21 mouse cellular contexts compared by ENCODE assay signal in the genomic region with DNA sequence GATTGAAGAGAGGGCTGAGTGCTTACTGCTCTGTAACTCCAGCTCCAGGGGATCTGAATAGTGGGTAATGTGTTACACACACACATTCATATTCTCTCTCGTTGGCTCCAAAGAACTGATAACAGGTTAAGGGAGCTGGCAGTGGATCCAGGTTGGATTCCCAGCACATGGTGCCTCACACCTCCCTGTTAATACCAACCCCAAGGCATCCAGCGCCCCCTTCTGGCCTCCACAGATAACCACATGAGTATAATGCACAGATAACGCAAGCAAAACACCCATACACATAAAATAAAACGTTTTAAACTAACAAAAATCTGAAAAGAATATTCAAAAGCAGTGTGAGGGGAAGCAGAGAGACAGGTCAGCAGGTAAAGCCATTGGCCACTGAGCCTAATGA. TPM values are rescaled to one million over a fixed set of nuclear protein-coding genes. Genes with fewer than 3 reads are reported as not detected.
DNase-seq lines count a peak whose midpoint lies in the region; ATAC-seq and TF ChIP-seq lines count a peak whose summit lies in the region.
"Had no signal": no experiment of that assay in that cellular context is flagged by ENCODE, and none has a peak within 500 bp of the region (broad histone marks: within the 10 kb centered on the region; RNA-seq: fewer than 3 reads in every experiment).

No protein-coding gene starts in this region.

- H3K4me2 ChIP-seq in hindbrain, postnatal 0 days (ENCODE audit: low read depth, low read length) = no peak overlapping the region
- H3K4me2 ChIP-seq in hindbrain, embryonic 13.5 days = no peak overlapping the region
- H3K4me2 ChIP-seq in liver, postnatal 0 days (ENCODE audit: low read depth, low read length) = no peak overlapping the region
- H3K4me2 ChIP-seq: embryonic facial prominence, embryonic 13.5 days; heart, embryonic 11.5 days had no signal

- no peak overlapping the region for H3K4me3 ChIP-seq in hindbrain, postnatal 0 days (ENCODE audit: low read length)
- H3K4me3 ChIP-seq in hindbrain, embryonic 13.5 days = no peak overlapping the region
- H3K4me3 ChIP-seq in liver, postnatal 0 days (ENCODE audit: low read depth, low read length) = no peak overlapping the region
- H3K4me3 ChIP-seq: embryonic facial prominence, embryonic 13.5 days had no signal

- H3K27ac ChIP-seq in hindbrain, postnatal 0 days = no peak overlapping the region
- no peak overlapping the region for H3K27ac ChIP-seq in hindbrain, embryonic 13.5 days
- H3K27ac ChIP-seq in liver, postnatal 0 days (ENCODE audit: low read depth) = no peak overlapping the region
- H3K27ac ChIP-seq: embryonic facial prominence, embryonic 13.5 days had no signal

- no peaks in the 10 kb centered on the region for H3K9me3 ChIP-seq in hindbrain, postnatal 0 days (ENCODE audit: low read length)
- H3K9me3 ChIP-seq in hindbrain, embryonic 13.5 days = no peaks in the 10 kb centered on the region
- no peaks in the 10 kb centered on the region for H3K9me3 ChIP-seq in liver, postnatal 0 days (ENCODE audit: low read length)
- H3K9me3 ChIP-seq: embryonic facial prominence, embryonic 13.5 days had no signal

- no peak for DNase-seq in hindbrain, postnatal 0 days (ENCODE audit: low spot score)
- no peak for DNase-seq in liver, postnatal 0 days
- DNase-seq in liver = no peak
- peak; percentile 70 for DNase-seq in ES-CJ7 (ENCODE audit: low read depth, low spot score)
- DNase-seq in induced T-regulatory cell, adult 2 months (ENCODE audit: low read depth) = peak; percentile 49
- no peak for DNase-seq in frontal cortex, postnatal 25 days (ENCODE audit: low spot score in 2 of 2)
- DNase-seq: adrenal gland, postnatal 25 days; cerebellum, adult 9-10 months; gastrocnemius, postnatal 25 days; lung, adult 18-20 months; lung, postnatal 4 days; midbrain, embryonic 14.5 days; right cerebral cortex, adult 18-20 months; thymus, adult 2 months had no signal

- H3K36me3 ChIP-seq in hindbrain, postnatal 0 days (ENCODE audit: insufficient read depth, low read length) = peaks cover 9% of the 10 kb centered on the region; the same call in 1 of the 2 replicates
- peaks cover 25% of the 10 kb centered on the region for H3K36me3 ChIP-seq in hindbrain, embryonic 13.5 days
- peaks cover 11% of the 10 kb centered on the region for H3K36me3 ChIP-seq in liver, postnatal 0 days (replicated peaks; ENCODE audit: insufficient read depth, low read length)

- WGBS in hindbrain, postnatal 0 days = 57% methylated on average over 4 of the region's 4 CpGs
- 52% methylated on average over 4 of the region's 4 CpGs for WGBS in hindbrain, embryonic 13.5 days
- 52% methylated on average over 4 of the region's 4 CpGs for WGBS in liver, postnatal 0 days (ENCODE audit: insufficient replicate concordance)

- H3K9ac ChIP-seq in hindbrain, postnatal 0 days (replicated peaks; ENCODE audit: low read length) = no peak overlapping the region
- no peak overlapping the region for H3K9ac ChIP-seq in hindbrain, embryonic 13.5 days
- no peak overlapping the region for H3K9ac ChIP-seq in liver, postnatal 0 days (replicated peaks)
- H3K9ac ChIP-seq: embryonic facial prominence, embryonic 13.5 days had no signal

- no peaks in the 10 kb centered on the region for H3K4me1 ChIP-seq in hindbrain, postnatal 0 days (ENCODE audit: insufficient read depth, low read length)
- H3K4me1 ChIP-seq in hindbrain, embryonic 13.5 days (replicated peaks) = peaks cover 14% of the 10 kb centered on the region
- peaks cover 7% of the 10 kb centered on the region; the same call in 1 of the 2 replicates for H3K4me1 ChIP-seq in liver, postnatal 0 days (ENCODE audit: insufficient read depth)

- no peaks in the 10 kb centered on the region for H3K27me3 ChIP-seq in hindbrain, postnatal 0 days (ENCODE audit: insufficient read depth, low read length)
- H3K27me3 ChIP-seq in hindbrain, embryonic 13.5 days = peaks cover 44% of the 10 kb centered on the region
- peaks cover 9% of the 10 kb centered on the region for H3K27me3 ChIP-seq in liver, postnatal 0 days (ENCODE audit: insufficient read depth, low read length)

- peak; percentile 31; the same call in 1 of the 2 replicates for TF ChIP-seq CTCF in hindbrain, postnatal 0 days (IDR thresholded peaks at IDR 0.05; ENCODE audit: low read depth)
- TF ChIP-seq CTCF in liver, postnatal 0 days (IDR thresholded peaks at IDR 0.05; ENCODE audit: low read depth) = peak; percentile 51

- no peak for TF ChIP-seq EP300 in liver, postnatal 0 days (IDR thresholded peaks at IDR 0.05; ENCODE audit: low read depth)

- ATAC-seq in hindbrain, postnatal 0 days = no peak
- ATAC-seq in hindbrain, embryonic 13.5 days (ENCODE audit: low FRiP score) = no peak
- ATAC-seq in liver, postnatal 0 days = no peak
- no peak for ATAC-seq in megakaryocyte, adult 5-6 weeks (ENCODE audit: poor library complexity, severe bottlenecking)
- ATAC-seq: activated CD4-positive, CD25-positive, alpha-beta regulatory T cell, adult 4 months; hindbrain, embryonic 16.5 days had no signal

RNA-seq across cellular contexts. Expression of a gene that starts 2.5 kb away (rescaled TPM):
- total RNA-seq in hindbrain, postnatal 0 days (2014; rRNA removed) = 62.1 and 115 TPM in 2 replicates
- 182 and 185 TPM in 2 replicates for polyA plus RNA-seq in hindbrain, postnatal 0 days (2015; fragmentation: Nextera tagmentation; extraction: Ambion mirVana)
- 15.6 and 16.3 TPM in 2 replicates for polyA plus RNA-seq in hindbrain, embryonic 13.5 days (2015; fragmentation: Nextera tagmentation; extraction: Ambion mirVana)
- 0.58 and 0.76 TPM in 2 replicates for polyA plus RNA-seq in liver, postnatal 0 days (2015; fragmentation: Nextera tagmentation; extraction: Ambion mirVana)
- 0.68 and 0.91 TPM in 2 replicates for total RNA-seq in megakaryocyte, adult 5-6 weeks (2015)
- not detected in 2 replicates for total RNA-seq in megakaryocyte, adult 5-6 weeks (2017)
- total RNA-seq: adrenal gland, postnatal 25 days; gastrocnemius, postnatal 25 days; heart, postnatal 25 days had no signal

RNA-seq across cellular contexts. Expression of a gene that starts 8.1 kb away (rescaled TPM):
- 29.5 and 51.3 TPM in 2 replicates for total RNA-seq in hindbrain, postnatal 0 days (2014; rRNA removed)
- polyA plus RNA-seq in hindbrain, postnatal 0 days (2015; fragmentation: Nextera tagmentation; extraction: Ambion mirVana) = 50.8 and 55.6 TPM in 2 replicates
- polyA plus RNA-seq in hindbrain, embryonic 13.5 days (2015; fragmentation: Nextera tagmentation; extraction: Ambion mirVana) = 40.0 and 41.5 TPM in 2 replicates
- polyA plus RNA-seq in liver, postnatal 0 days (2015; fragmentation: Nextera tagmentation; extraction: Ambion mirVana) = 15.0 and 16.0 TPM in 2 replicates
- total RNA-seq in megakaryocyte, adult 5-6 weeks (2015) = 24.8 and 32.0 TPM in 2 replicates
- total RNA-seq in megakaryocyte, adult 5-6 weeks (2017) = 26.7 and 44.6 TPM in 2 replicates

RNA-seq across cellular contexts. Expression of a gene that starts 13.5 kb away (rescaled TPM):
- 27.9 and 33.9 TPM in 2 replicates for total RNA-seq in hindbrain, postnatal 0 days (2014; rRNA removed)
- polyA plus RNA-seq in hindbrain, postnatal 0 days (2015; fragmentation: Nextera tagmentation; extraction: Ambion mirVana) = 36.5 and 39.2 TPM in 2 replicates
- polyA plus RNA-seq in hindbrain, embryonic 13.5 days (2015; fragmentation: Nextera tagmentation; extraction: Ambion mirVana) = 44.7 and 47.1 TPM in 2 replicates
- polyA plus RNA-seq in liver, postnatal 0 days (2015; fragmentation: Nextera tagmentation; extraction: Ambion mirVana) = 44.5 and 49.2 TPM in 2 replicates
- total RNA-seq in megakaryocyte, adult 5-6 weeks (2015) = 31.5 and 33.7 TPM in 2 replicates
- 19.4 and 20.9 TPM in 2 replicates for total RNA-seq in megakaryocyte, adult 5-6 weeks (2017)

RNA-seq across cellular contexts. Expression of a gene that starts 13.7 kb away (rescaled TPM):
- total RNA-seq in hindbrain, postnatal 0 days (2014; rRNA removed) = 88.5 and 96.0 TPM in 2 replicates
- 56.1 and 60.4 TPM in 2 replicates for polyA plus RNA-seq in hindbrain, postnatal 0 days (2015; fragmentation: Nextera tagmentation; extraction: Ambion mirVana)
- 46.3 and 49.2 TPM in 2 replicates for polyA plus RNA-seq in hindbrain, embryonic 13.5 days (2015; fragmentation: Nextera tagmentation; extraction: Ambion mirVana)
- polyA plus RNA-seq in liver, postnatal 0 days (2015; fragmentation: Nextera tagmentation; extraction: Ambion mirVana) = 106 and 123 TPM in 2 replicates
- 40.4 TPM in 2 replicates for total RNA-seq in megakaryocyte, adult 5-6 weeks (2015)
- 39.9 and 50.1 TPM in 2 replicates for total RNA-seq in megakaryocyte, adult 5-6 weeks (2017)

RNA-seq across cellular contexts. Expression of a gene that starts 14.4 kb away (rescaled TPM):
- 2.3 and 2.4 TPM in 2 replicates for total RNA-seq in hindbrain, postnatal 0 days (2014; rRNA removed)
- polyA plus RNA-seq in hindbrain, postnatal 0 days (2015; fragmentation: Nextera tagmentation; extraction: Ambion mirVana) = 0.76 and 0.98 TPM in 2 replicates
- polyA plus RNA-seq in hindbrain, embryonic 13.5 days (2015; fragmentation: Nextera tagmentation; extraction: Ambion mirVana) = 0.85 and 1.2 TPM in 2 replicates
- polyA plus RNA-seq in liver, postnatal 0 days (2015; fragmentation: Nextera tagmentation; extraction: Ambion mirVana) = 5.1 and 6.1 TPM in 2 replicates
- total RNA-seq in megakaryocyte, adult 5-6 weeks (2015) = 281 and 286 TPM in 2 replicates
- 42.2 and 47.4 TPM in 2 replicates for total RNA-seq in megakaryocyte, adult 5-6 weeks (2017)

Comparison
In these comparisons a context has a peak if more than half of its experiments do, and no peak if none do; other contexts are left out.
1. RNA of a gene that starts 2.5 kb away (polyA plus RNA-seq): 182 to 185 TPM in hindbrain, postnatal 0 days; 15.6 to 16.3 TPM in hindbrain, embryonic 13.5 days and 0.58 to 0.76 TPM in liver, postnatal 0 days; every median in the first group is over 10 times any median in the second.
2. DNase-seq: peak in ES-CJ7 (single experiment) and induced T-regulatory cell, adult 2 months (single experiment); none in hindbrain, postnatal 0 days (single experiment), liver, postnatal 0 days (single experiment), liver (single experiment) and frontal cortex, postnatal 25 days (0 of 2).